ENCODE assay signal across 9 mouse cellular contexts in the genomic region with DNA sequence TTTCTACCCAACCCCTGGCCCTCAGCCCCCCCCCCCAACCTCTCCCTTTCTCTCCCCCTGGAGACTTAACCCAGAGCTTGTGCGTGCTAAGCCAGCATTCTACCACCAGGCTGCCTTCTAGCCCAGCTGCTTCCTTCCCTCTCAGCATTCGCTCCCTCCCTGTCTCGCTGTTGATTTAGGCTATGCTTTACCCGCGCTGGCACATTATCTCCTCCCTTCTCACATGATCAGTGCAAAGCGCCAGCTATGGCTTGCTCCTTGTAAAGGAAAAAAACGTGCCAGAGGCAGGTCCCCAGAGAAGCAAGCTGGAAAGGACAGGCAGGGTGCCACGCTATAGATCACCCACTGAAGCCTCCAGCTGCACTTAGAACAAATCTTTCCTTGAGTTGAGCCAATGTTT.
A peak's percentile ranks its signal among the peaks of the same experiment; 100 is the strongest.
DNase-seq lines count a peak whose midpoint lies in the region; ATAC-seq and TF ChIP-seq lines count a peak whose summit lies in the region.
"Had no signal": no experiment of that assay in that cellular context is flagged by ENCODE, and none has a peak within 500 bp of the region (broad histone marks: within the 10 kb centered on the region; RNA-seq: fewer than 3 reads in every experiment).

No protein-coding gene starts in this region.

- no peak overlapping the region for H3K27ac ChIP-seq in heart, embryonic 12.5 days (ENCODE audit: poor library complexity, severe bottlenecking)
- H3K27ac ChIP-seq in kidney, postnatal 0 days = no peak overlapping the region
- H3K27ac ChIP-seq: liver, embryonic 12.5 days had no signal

- no peak for ATAC-seq in heart, embryonic 12.5 days (ENCODE audit: insufficient number of reproducible peaks, low FRiP score)
- ATAC-seq in kidney, postnatal 0 days (replicated peaks; ENCODE audit: low FRiP score, low read depth) = 0 out of 2 replicates have a peak, but pooled peaks have one; percentile 10
- ATAC-seq: liver, embryonic 12.5 days had no signal

- H3K9me3 ChIP-seq in heart, embryonic 12.5 days (replicated peaks) = no peaks in the 10 kb centered on the region
- no peaks in the 10 kb centered on the region for H3K9me3 ChIP-seq in kidney, postnatal 0 days (replicated peaks; ENCODE audit: low read length)
- H3K9me3 ChIP-seq: liver, embryonic 12.5 days had no signal

- peak; percentile 59 for DNase-seq in heart, adult 18-20 months
- DNase-seq in ovary, postnatal 14 days (ENCODE audit: low spot score) = peak; percentile 21
- DNase-seq in ovary, postnatal 10 days (ENCODE audit: low spot score) = no peak
- DNase-seq in kidney, postnatal 0 days (ENCODE audit: low spot score) = peak; percentile 48
- DNase-seq in testis, postnatal 14 days (ENCODE audit: low spot score) = peak; percentile 15
- no peak for DNase-seq in layer of hippocampus, adult 11-12 months (ENCODE audit: low spot score)
- DNase-seq in urinary bladder, postnatal 4 days (ENCODE audit: low spot score in 2 of 2) = no peak

- H3K4me3 ChIP-seq in heart, embryonic 12.5 days = no peak overlapping the region
- H3K4me3 ChIP-seq in kidney, postnatal 0 days (replicated peaks; ENCODE audit: low read depth, low read length) = no peak overlapping the region
- H3K4me3 ChIP-seq: liver, embryonic 12.5 days had no signal

- H3K9ac ChIP-seq in heart, embryonic 12.5 days = no peak overlapping the region
- no peak overlapping the region for H3K9ac ChIP-seq in kidney, postnatal 0 days (ENCODE audit: low read depth, low read length)
- H3K9ac ChIP-seq: liver, embryonic 12.5 days had no signal

- no peaks in the 10 kb centered on the region for H3K27me3 ChIP-seq in heart, embryonic 12.5 days (replicated peaks)
- no peaks in the 10 kb centered on the region for H3K27me3 ChIP-seq in kidney, postnatal 0 days (ENCODE audit: insufficient read depth, low read length)
- H3K27me3 ChIP-seq: liver, embryonic 12.5 days had no signal

- H3K4me2 ChIP-seq in heart, embryonic 12.5 days = no peak overlapping the region
- no peak overlapping the region for H3K4me2 ChIP-seq in kidney, postnatal 0 days (ENCODE audit: low read length)
- H3K4me2 ChIP-seq: liver, embryonic 12.5 days had no signal

- WGBS in heart, embryonic 12.5 days = 25% methylated on average over 8 of the region's 8 CpGs
- 42% methylated on average over 8 of the region's 8 CpGs for WGBS in kidney, postnatal 0 days

- H3K36me3 ChIP-seq in heart, embryonic 12.5 days = no peaks in the 10 kb centered on the region
- no peaks in the 10 kb centered on the region for H3K36me3 ChIP-seq in kidney, postnatal 0 days (ENCODE audit: insufficient read depth, low read length)
- H3K36me3 ChIP-seq: liver, embryonic 12.5 days had no signal

- no peaks in the 10 kb centered on the region for H3K4me1 ChIP-seq in heart, embryonic 12.5 days (replicated peaks)
- no peaks in the 10 kb centered on the region for H3K4me1 ChIP-seq in kidney, postnatal 0 days (replicated peaks; ENCODE audit: insufficient read depth, low read length)
- H3K4me1 ChIP-seq: liver, embryonic 12.5 days had no signal

- peak; percentile 35; the same call in 1 of the 2 replicates for TF ChIP-seq CTCF in kidney, postnatal 0 days (IDR thresholded peaks at IDR 0.05; ENCODE audit: low read depth)

Comparison
In these comparisons a context has a peak if more than half of its experiments do, and no peak if none do; other contexts are left out.
1. DNase-seq: peak in heart, adult 18-20 months (2 of 2), ovary, postnatal 14 days (single experiment), kidney, postnatal 0 days (single experiment) and testis, postnatal 14 days (single experiment); none in ovary, postnatal 10 days (single experiment), layer of hippocampus, adult 11-12 months (single experiment) and urinary bladder, postnatal 4 days (0 of 2).